Mouse (Mus musculus): ENCODE measurements around the gene Tnrc6c.

GRCm38 (mm10) chr11:117677111-117677510, 23.0 kb downstream of the Tnrc6c start:
- no peak for TF ChIP-seq CTCF (IDR thresholded peaks at IDR 0.05)
- TF ChIP-seq EP300 (IDR thresholded peaks at IDR 0.05), result no peak

All from lung, postnatal 0 days (tissue).